ENCODE assay signal across 8 mouse cellular contexts in the genomic region with DNA sequence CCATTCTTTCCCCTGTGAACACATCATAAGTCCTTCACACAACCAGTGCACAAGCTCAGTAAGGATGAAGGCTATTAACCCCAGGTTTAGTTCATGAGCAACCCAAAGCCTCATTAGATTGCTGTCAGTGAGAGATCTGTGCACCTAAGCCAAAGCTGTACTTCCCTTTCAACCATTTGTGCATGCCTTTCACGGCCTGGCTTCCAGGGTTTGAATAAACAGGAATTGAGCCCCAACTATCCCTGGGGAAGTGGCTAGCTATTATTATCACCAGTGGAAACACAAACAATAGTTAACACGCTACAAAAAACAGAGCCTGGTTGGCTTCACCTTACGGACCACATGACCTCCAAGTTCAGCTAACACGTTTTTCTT.
DNase-seq lines count a peak whose midpoint lies in the region; ATAC-seq and TF ChIP-seq lines count a peak whose summit lies in the region.
"Had no signal": no experiment of that assay in that cellular context is flagged by ENCODE, and none has a peak within 500 bp of the region (broad histone marks: within the 10 kb centered on the region; RNA-seq: fewer than 3 reads in every experiment).

No protein-coding gene starts in this region.

- TF ChIP-seq CTCF in bone marrow, adult 2 months (IDR thresholded peaks at IDR 0.05; ENCODE audit: control insufficient read depth, insufficient read depth, low read length) = no peak

- 31% methylated on average over 4 of the region's 4 CpGs for WGBS in kidney, embryonic 15.5 days
- WGBS in bone marrow, adult 2 months = 32% methylated on average over 4 of the region's 4 CpGs
- 40% methylated on average over 4 of the region's 4 CpGs for WGBS in embryonic facial prominence, embryonic 10.5 days

- peaks cover 5% of the 10 kb centered on the region; the same call in 1 of the 2 replicates for H3K4me1 ChIP-seq in kidney, embryonic 15.5 days
- H3K4me1 ChIP-seq in bone marrow, adult 2 months (ENCODE audit: control insufficient read depth, insufficient read depth, low read length) = peaks cover 1% of the 10 kb centered on the region; the same call in 1 of the 2 replicates
- H3K4me1 ChIP-seq in embryonic facial prominence, embryonic 10.5 days = peaks cover 5% of the 10 kb centered on the region; the same call in 1 of the 2 replicates

- TF ChIP-seq POLR2A in bone marrow, adult 2 months (IDR thresholded peaks at IDR 0.05; ENCODE audit: borderline replicate concordance, control insufficient read depth, low read depth, low read length) = no peak

- H3K9ac ChIP-seq in kidney, embryonic 15.5 days = no peak overlapping the region

- peak overlapping the region; percentile 41 for H3K27ac ChIP-seq in kidney, embryonic 15.5 days
- peak overlapping the region; percentile 79; the same call in 1 of the 2 replicates for H3K27ac ChIP-seq in bone marrow, adult 2 months (ENCODE audit: control insufficient read depth, insufficient read depth, low read depth, low read length, poor library complexity)
- peak overlapping the region; percentile 51; the same call in 1 of the 2 replicates for H3K27ac ChIP-seq in embryonic facial prominence, embryonic 10.5 days (replicated peaks)

- no peak for DNase-seq in kidney, postnatal 36 days
- peak; percentile 11 for DNase-seq in embryonic facial prominence, embryonic 10.5 days (ENCODE audit: low spot score)
- DNase-seq in heart, postnatal 10 days = peak; percentile 25 to 29
- DNase-seq in right cerebral cortex, postnatal 4 days = no peak
- no peak for DNase-seq in cerebellum, adult 11 months
- DNase-seq: kidney, postnatal 4 days had no signal

- no peak overlapping the region for H3K4me3 ChIP-seq in kidney, embryonic 15.5 days (replicated peaks)
- no peak overlapping the region for H3K4me3 ChIP-seq in bone marrow, adult 2 months (replicated peaks; ENCODE audit: control insufficient read depth, low read depth, low read length)
- H3K4me3 ChIP-seq in embryonic facial prominence, embryonic 10.5 days = no peak overlapping the region

- no peak overlapping the region for H3K4me2 ChIP-seq in kidney, embryonic 15.5 days

- no peak for ATAC-seq in kidney, embryonic 15.5 days (replicated peaks; ENCODE audit: low FRiP score)

- peaks cover 78% of the 10 kb centered on the region for H3K27me3 ChIP-seq in kidney, embryonic 15.5 days
- peaks cover 98% of the 10 kb centered on the region for H3K27me3 ChIP-seq in embryonic facial prominence, embryonic 10.5 days (replicated peaks; ENCODE audit: low read depth, poor library complexity, severe bottlenecking)

- no peaks in the 10 kb centered on the region for H3K36me3 ChIP-seq in kidney, embryonic 15.5 days
- no peaks in the 10 kb centered on the region for H3K36me3 ChIP-seq in embryonic facial prominence, embryonic 10.5 days (replicated peaks)

- no peaks in the 10 kb centered on the region for H3K9me3 ChIP-seq in kidney, embryonic 15.5 days (replicated peaks)
- H3K9me3 ChIP-seq in embryonic facial prominence, embryonic 10.5 days = no peaks in the 10 kb centered on the region

- intact Hi-C loops in heart, postnatal 10 days (cut with DNase I) = loop anchor here (5.0 kb wide), 2 partner anchors 103 to 442 kb away; partner anchors contain the start of gene Tmsb4x

Comparison
In these comparisons a context has a peak if more than half of its experiments do, and no peak if none do; other contexts are left out.
1. DNase-seq: peak in embryonic facial prominence, embryonic 10.5 days (single experiment) and heart, postnatal 10 days (2 of 2); none in kidney, postnatal 36 days (0 of 2), right cerebral cortex, postnatal 4 days (single experiment) and cerebellum, adult 11 months (single experiment).
2. Peak in every context shown above with its lines, with median percentiles within 50 percentile points of each other: H3K27ac ChIP-seq.